Mouse (Mus musculus) hindbrain, postnatal 0 days (tissue): ENCODE measurements around the gene Map4k3. TPM values are rescaled to one million over a fixed set of nuclear protein-coding genes. Genes with fewer than 3 reads are reported as not detected.

Experiments used
- ATAC-seq: fragments of 200-750 bp; cut with Nextera tagmentation; 2 replicates; pipeline ENCODE4 v1.8.0; 2017; ENCODE audit warnings: mild to moderate bottlenecking, moderate TSS enrichment, moderate library complexity
- DNase-seq: peaks from one replicate; pipeline ENCODE4 v3.0.0-alpha.2; 2015; ENCODE audit warnings: low spot score
- H3K27ac ChIP-seq: fragments of 300-500 bp; sonication (generic); 2 replicates; pipeline ENCODE4 v1.5.1; 2014; ENCODE audit warnings: mild to moderate bottlenecking
- H3K27me3 ChIP-seq: fragments of 300-500 bp; sonication (generic); 2 replicates; pipeline ENCODE4 v1.6.1; 2014; ENCODE audit warnings: low read length, mixed read lengths; ENCODE audit not compliant: insufficient read depth
- H3K36me3 ChIP-seq: fragments of 300-500 bp; sonication (generic); 2 replicates; pipeline ENCODE4 v1.6.1; 2014; ENCODE audit warnings: low read length, mixed read lengths; ENCODE audit not compliant: insufficient read depth
- H3K4me1 ChIP-seq: fragments of 300-500 bp; sonication (generic); 2 replicates; pipeline ENCODE4 v1.6.1; 2014; ENCODE audit warnings: antibody characterized with exemption, low read length, mixed read lengths; ENCODE audit not compliant: insufficient read depth
- H3K4me2 ChIP-seq: fragments of 300-500 bp; sonication (generic); 2 replicates; pipeline ENCODE4 v1.6.1; 2014; ENCODE audit warnings: low read depth, mild to moderate bottlenecking, low read length, moderate library complexity, mixed read lengths
- H3K4me3 ChIP-seq: fragments of 300-500 bp; sonication (generic); 2 replicates; pipeline ENCODE4 v1.5.1; 2014; ENCODE audit warnings: low read length
- H3K9ac ChIP-seq: fragments of 300-500 bp; sonication (generic); replicated peaks from 2 replicates; pipeline ENCODE4 v1.6.1; 2014; ENCODE audit warnings: mild to moderate bottlenecking, low read length, moderate library complexity, mixed read lengths
- H3K9me3 ChIP-seq: fragments of 300-500 bp; sonication (generic); 2 replicates; pipeline ENCODE4 v1.6.1; 2016; ENCODE audit warnings: low read length, mixed read lengths
- CTCF ChIP-seq: IDR thresholded peaks from 2 replicates; pipeline ENCODE4 v1.5.1; 2016; ENCODE audit warnings: antibody characterized with exemption, control low read depth, low read depth
- WGBS: fragments of 180-500 bp; shearing (Covaris S2); extraction: QIAGEN DNeasy Blood & Tissue Kit; methylation state at CpG from one replicate; pipeline ENCODE4 v1.1.7; 2014; 5-methylcytosine and 5-hydroxymethylcytosine counted together
- polyA plus RNA-seq: library from polyadenylated mRNA; unstranded; fragments of >200 nt; fragmentation: Nextera tagmentation; extraction: Ambion mirVana; gene quantifications from 2 replicates; pipeline ENCODE4 v1.2.1, GENCODE M21; 2015
- total RNA-seq: library from RNA; depleted of rRNA; stranded (reverse); fragments of >200 nt; gene quantifications from 2 replicates; pipeline ENCODE4 v1.2.3, GENCODE M21; 2014

Map4k3 gene
- total and polyA plus RNA-seq, 2 experiments from 2014 or later: 17.7 to 46.5 TPM

- H3K27me3 ChIP-seq: no peaks in the 10 kb centered on the region
- H3K4me2 ChIP-seq: no peak overlapping the region
- peak; percentile 62 for DNase-seq
- H3K27ac ChIP-seq: no peak overlapping the region
- H3K9ac ChIP-seq: no peak overlapping the region
- H3K36me3 ChIP-seq: 0 out of 2 replicates have a peak, but pooled peaks cover 7% of the 10 kb centered on the region
- ATAC-seq: peak; percentile 75
- 59% methylated on average over 5 of the region's 5 CpGs for WGBS
- no peak overlapping the region for H3K4me3 ChIP-seq
- H3K4me1 ChIP-seq: no peaks in the 10 kb centered on the region
- no peaks in the 10 kb centered on the region for H3K9me3 ChIP-seq
- TF ChIP-seq CTCF: peak; percentile 91
Observed at GRCm38 (mm10) chr17:80620786-80621423, 107.4 kb downstream of the Map4k3 start.

- 58% methylated on average over 13 of the region's 13 CpGs for WGBS
- peak; percentile 40 for DNase-seq
- H3K27me3 ChIP-seq: no peaks in the 10 kb centered on the region
- no peaks in the 10 kb centered on the region for H3K9me3 ChIP-seq
- TF ChIP-seq CTCF: no peak
- no peaks in the 10 kb centered on the region for H3K4me1 ChIP-seq
- 0 out of 2 replicates have a peak overlapping the region, but pooled peaks have one; percentile 32 for H3K27ac ChIP-seq
- H3K4me3 ChIP-seq: no peak overlapping the region
- no peak overlapping the region for H3K9ac ChIP-seq
- H3K36me3 ChIP-seq: peaks cover 16% of the 10 kb centered on the region; the same call in 1 of the 2 replicates
- no peak overlapping the region for H3K4me2 ChIP-seq
- no peak for ATAC-seq
Observed at GRCm38 (mm10) chr17:80619556-80619955, 108.7 kb downstream of the Map4k3 start.

GRCm38 (mm10) chr17:80618890-80619289 lies 109.4 kb downstream of the Map4k3 start:
- TF ChIP-seq CTCF: peak; percentile 45
- H3K9me3 ChIP-seq: no peaks in the 10 kb centered on the region
- no peaks in the 10 kb centered on the region for H3K27me3 ChIP-seq
- H3K4me3 ChIP-seq: no peak overlapping the region
- 0 out of 2 replicates have a peak overlapping the region, but pooled peaks have one; percentile 32 for H3K27ac ChIP-seq
- no peaks in the 10 kb centered on the region for H3K4me1 ChIP-seq
- DNase-seq (peak; percentile 51), ATAC-seq (peak; percentile 40; the same call in 1 of the 2 replicates)
- peaks cover 20% of the 10 kb centered on the region for H3K36me3 ChIP-seq
- 53% methylated on average over 5 of the region's 5 CpGs for WGBS
- no peak overlapping the region for H3K9ac ChIP-seq
- no peak overlapping the region for H3K4me2 ChIP-seq

- H3K4me2 ChIP-seq: no peak overlapping the region
- ATAC-seq (no peak), DNase-seq (no peak)
- peaks cover 69% of the 10 kb centered on the region for H3K36me3 ChIP-seq
- no peaks in the 10 kb centered on the region for H3K4me1 ChIP-seq
- no peak for TF ChIP-seq CTCF
- no peak overlapping the region for H3K9ac ChIP-seq
- H3K9me3 ChIP-seq: 0 out of 2 replicates have a peak, but pooled peaks cover under 1% of the 10 kb centered on the region
- WGBS: 89% methylated on average over 6 of the region's 6 CpGs
- H3K27ac ChIP-seq: no peak overlapping the region
- no peaks in the 10 kb centered on the region for H3K27me3 ChIP-seq
- no peak overlapping the region for H3K4me3 ChIP-seq
Observed at GRCm38 (mm10) chr17:80603806-80604205, 124.5 kb downstream of the Map4k3 start.

- Histone ChIP-seq H3K9ac (no peak overlapping the region), H3K4me2 (no peak overlapping the region), H3K9me3 (no peaks in the 10 kb centered on the region), H3K27me3 (no peaks in the 10 kb centered on the region), H3K36me3 (peaks cover 63% of the 10 kb centered on the region), H3K4me3 (no peak overlapping the region), H3K4me1 (no peaks in the 10 kb centered on the region), H3K27ac (no peak overlapping the region)
- DNase-seq: no peak
- no peak for ATAC-seq
- 89% methylated on average over 19 of the region's 19 CpGs for WGBS
- TF ChIP-seq CTCF: no peak
Observed at GRCm38 (mm10) chr17:80603079-80603625, 125.1 kb downstream of the Map4k3 start.

- H3K27me3 ChIP-seq: no peaks in the 10 kb centered on the region
- no peak overlapping the region for H3K4me2 ChIP-seq
- H3K36me3 ChIP-seq: peaks cover 67% of the 10 kb centered on the region
- no peak overlapping the region for H3K4me3 ChIP-seq
- H3K4me1 ChIP-seq: no peaks in the 10 kb centered on the region
- peak; percentile 84 for DNase-seq
- H3K9ac ChIP-seq: no peak overlapping the region
- no peak overlapping the region for H3K27ac ChIP-seq
- peak; percentile 75 for ATAC-seq
- H3K9me3 ChIP-seq: no peaks in the 10 kb centered on the region
- whole genome bisulfite sequencing: 55% methylated on average over 13 of the region's 13 CpGs
- peak; percentile 72 for TF ChIP-seq CTCF
Observed at GRCm38 (mm10) chr17:80601371-80601770, 126.9 kb downstream of the Map4k3 start.

- Histone ChIP-seq H3K9ac (no peak overlapping the region), H3K4me1 (no peaks in the 10 kb centered on the region)
- WGBS: 96% methylated on average over 6 of the region's 6 CpGs
Observed at GRCm38 (mm10) chr17:80583051-80583450, 145.2 kb downstream of the Map4k3 start.

More at GRCm38 (mm10) chr17:80583051-80583450, 145.2 kb downstream of the Map4k3 start:
- ATAC-seq (no peak), DNase-seq (no peak)
- Histone ChIP-seq H3K27me3 (no peaks in the 10 kb centered on the region), H3K4me2 (no peak overlapping the region), H3K4me3 (no peak overlapping the region), H3K9me3 (no peaks in the 10 kb centered on the region), H3K36me3 (peaks cover 20% of the 10 kb centered on the region; the same call in 1 of the 2 replicates), H3K27ac (no peak overlapping the region)
- TF ChIP-seq CTCF: no peak
